Mouse (Mus musculus): ENCODE measurements around the gene Kl.

GRCm38 (mm10) chr5:150919961-150920360 is 32.4 kb upstream of the Kl start:
- TF ChIP-seq POLR2A (IDR thresholded peaks at IDR 0.05; ENCODE audit: borderline replicate concordance, extremely low read depth, insufficient read depth, insufficient read length, poor library complexity, severe bottlenecking): no peak
- TF ChIP-seq CTCF (IDR thresholded peaks at IDR 0.05; ENCODE audit: borderline replicate concordance, extremely low read depth, insufficient read depth, insufficient read length): no peak

Data from brain, embryonic 14.5 days (tissue).